Mouse (Mus musculus): Measurements from ENCODE around the gene Lmod1. TPM values are rescaled to one million over a fixed set of nuclear protein-coding genes. Genes with fewer than 3 reads are reported as not detected.
A peak's percentile ranks its signal among the peaks of the same experiment; 100 is the strongest.

Gene Lmod1
- polyA plus RNA-seq (2012; rRNA removed) (0.33 and 0.59 TPM in 2 replicates), polyA plus RNA-seq (2014; fragmentation: Nextera tagmentation; extraction: Ambion mirVana) (0.43 and 0.56 TPM in 2 replicates)

DNA sequence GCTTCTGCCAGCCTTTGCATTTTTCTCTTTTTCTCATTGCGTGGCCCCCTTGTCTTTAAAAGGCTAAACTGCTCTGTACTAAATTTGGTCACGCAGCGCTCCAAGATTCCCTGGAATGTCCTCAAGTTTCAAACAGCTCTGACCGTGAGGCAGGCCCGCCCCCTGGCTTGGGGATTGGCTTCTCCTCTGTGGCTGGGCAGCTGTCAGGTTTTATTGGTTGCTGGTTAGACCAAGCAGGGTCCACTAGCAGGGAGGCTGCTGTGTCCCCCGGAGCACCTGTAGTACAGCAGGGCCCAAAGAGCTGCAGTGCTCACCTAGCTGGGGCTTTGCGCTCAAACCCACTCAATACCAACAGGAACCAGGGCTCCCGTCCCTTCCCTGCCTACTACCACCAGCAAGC, at the start of gene Lmod1:
Gene Lmod1, plus strand, starts transcription at position 237 of the 400 bp plus-strand sequence.
- 0 out of 2 replicates have a peak within 1 kb of the TSS, but pooled peaks have one; percentile 31 for H3K9ac ChIP-seq (ENCODE audit: low read depth, low read length, severe bottlenecking)
- no peaks in the 10 kb centered on the region for H3K27me3 ChIP-seq (ENCODE audit: control insufficient read depth, insufficient read depth, low read length)
- H3K4me1 ChIP-seq (ENCODE audit: control insufficient read depth, insufficient read depth, low read length): peaks cover 9% of the 10 kb centered on the region; the same call in 1 of the 2 replicates
- 8% methylated on average over 8 of the region's 8 CpGs for WGBS
- H3K27ac ChIP-seq (replicated peaks; ENCODE audit: low read depth, low read length): no peak within 1 kb of the TSS
- no peak within 1 kb of the TSS for H3K4me3 ChIP-seq (replicated peaks; ENCODE audit: low read length)
- peak within 1 kb of the TSS; percentile 37 for H3K4me2 ChIP-seq (replicated peaks; ENCODE audit: low read depth, low read length, severe bottlenecking)
- H3K36me3 ChIP-seq (ENCODE audit: control insufficient read depth, insufficient read depth, low read length): no peaks in the 10 kb centered on the region
- ATAC-seq (ENCODE audit: low FRiP score, low read depth): peak; percentile 91; the same call in 1 of the 2 replicates
- peak; percentile 77 for DNase-seq (ENCODE audit: low spot score)
- H3K9me3 ChIP-seq (ENCODE audit: control insufficient read depth, low read length): no peaks in the 10 kb centered on the region
- no peak for TF ChIP-seq POLR2A (IDR thresholded peaks at IDR 0.05; ENCODE audit: borderline replicate concordance, extremely low read depth, insufficient read depth, insufficient read length)

- H3K36me3 ChIP-seq (ENCODE audit: control insufficient read depth, insufficient read depth, low read length): peaks cover 29% of the 10 kb centered on the region
- H3K27me3 ChIP-seq (ENCODE audit: control insufficient read depth, insufficient read depth, low read length): no peaks in the 10 kb centered on the region
- WGBS: 48% methylated on average over 9 of the region's 9 CpGs
- ATAC-seq (ENCODE audit: low FRiP score, low read depth): no peak
- no peak for TF ChIP-seq POLR2A (IDR thresholded peaks at IDR 0.05; ENCODE audit: borderline replicate concordance, extremely low read depth, insufficient read depth, insufficient read length)
- no peak for DNase-seq (ENCODE audit: low spot score)
- H3K4me3 ChIP-seq (replicated peaks; ENCODE audit: low read length): no peak overlapping the region
- no peak overlapping the region for H3K27ac ChIP-seq (replicated peaks; ENCODE audit: low read depth, low read length)
- H3K9ac ChIP-seq (ENCODE audit: low read depth, low read length, severe bottlenecking): no peak overlapping the region
- H3K4me1 ChIP-seq (ENCODE audit: control insufficient read depth, insufficient read depth, low read length): peaks cover 6% of the 10 kb centered on the region
- no peak overlapping the region for H3K4me2 ChIP-seq (replicated peaks; ENCODE audit: low read depth, low read length, severe bottlenecking)
- no peaks in the 10 kb centered on the region for H3K9me3 ChIP-seq (ENCODE audit: control insufficient read depth, low read length)
Observed at GRCm38 (mm10) chr1:135280646-135281045, 44.0 kb upstream of the Lmod1 start.

- DNase-seq (ENCODE audit: low spot score) (no peak), ATAC-seq (ENCODE audit: low FRiP score, low read depth) (no peak)
- WGBS: 95% methylated on average over 17 of the region's 17 CpGs
- no peak overlapping the region for H3K9ac ChIP-seq (ENCODE audit: low read depth, low read length, severe bottlenecking)
- H3K36me3 ChIP-seq (ENCODE audit: control insufficient read depth, insufficient read depth, low read length): peaks cover 19% of the 10 kb centered on the region
- peaks cover 6% of the 10 kb centered on the region for H3K4me1 ChIP-seq (ENCODE audit: control insufficient read depth, insufficient read depth, low read length)
- H3K27ac ChIP-seq (replicated peaks; ENCODE audit: low read depth, low read length): no peak overlapping the region
- no peak overlapping the region for H3K4me2 ChIP-seq (replicated peaks; ENCODE audit: low read depth, low read length, severe bottlenecking)
- no peak for TF ChIP-seq POLR2A (IDR thresholded peaks at IDR 0.05; ENCODE audit: borderline replicate concordance, extremely low read depth, insufficient read depth, insufficient read length)
- no peak overlapping the region for H3K4me3 ChIP-seq (replicated peaks; ENCODE audit: low read length)
- no peaks in the 10 kb centered on the region for H3K27me3 ChIP-seq (ENCODE audit: control insufficient read depth, insufficient read depth, low read length)
- no peaks in the 10 kb centered on the region for H3K9me3 ChIP-seq (ENCODE audit: control insufficient read depth, low read length)
Observed at GRCm38 (mm10) chr1:135281841-135282240, 42.8 kb upstream of the Lmod1 start.

DNA sequence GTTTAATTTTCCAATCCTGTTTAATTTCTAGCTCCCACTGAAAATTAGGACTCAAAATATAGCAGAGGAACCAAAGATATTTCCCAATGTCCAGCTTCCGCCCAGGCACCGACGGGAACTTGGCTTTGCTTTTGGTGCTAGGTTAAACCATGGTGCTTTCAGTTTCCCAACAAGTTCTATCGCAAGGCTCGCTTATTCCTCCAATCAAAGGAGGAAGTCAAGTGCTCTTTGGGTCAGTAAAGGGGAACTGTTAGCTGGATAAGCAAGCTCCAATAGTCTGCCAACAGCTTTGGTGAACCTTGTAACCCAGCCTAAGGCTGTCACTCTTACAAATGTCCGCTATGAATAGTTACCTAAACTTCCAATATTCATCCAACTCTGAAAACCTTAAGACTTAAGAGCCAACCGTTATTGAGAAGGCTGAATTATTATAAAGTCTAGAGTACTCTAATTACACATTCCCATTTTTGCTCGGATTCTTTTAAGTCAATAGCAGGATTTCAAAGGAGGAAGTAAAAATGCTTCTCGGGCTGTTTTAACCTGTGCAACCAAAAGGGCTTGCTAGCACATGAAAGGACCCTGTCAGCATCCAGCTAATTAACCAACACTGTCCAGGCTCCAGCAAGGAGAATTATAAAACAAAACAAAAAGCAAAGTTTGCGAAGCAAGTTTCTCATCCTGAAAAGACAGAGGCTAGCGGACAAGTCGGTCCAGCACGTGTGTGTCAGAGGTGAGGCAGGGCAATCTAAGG, 41.9 kb upstream of the Lmod1 start:
- H3K27me3 ChIP-seq (ENCODE audit: control insufficient read depth, insufficient read depth, low read length): no peaks in the 10 kb centered on the region
- peak overlapping the region; percentile 94 for H3K9ac ChIP-seq (ENCODE audit: low read depth, low read length, severe bottlenecking)
- H3K4me3 ChIP-seq (replicated peaks; ENCODE audit: low read length): peak overlapping the region; percentile 88
- peak overlapping the region; percentile 83; the same call in 1 of the 2 replicates for H3K27ac ChIP-seq (replicated peaks; ENCODE audit: low read depth, low read length)
- DNase-seq (ENCODE audit: low spot score) (no peak), ATAC-seq (ENCODE audit: low FRiP score, low read depth) (no peak)
- H3K4me2 ChIP-seq (replicated peaks; ENCODE audit: low read depth, low read length, severe bottlenecking): peak overlapping the region; percentile 60
- no peaks in the 10 kb centered on the region for H3K9me3 ChIP-seq (ENCODE audit: control insufficient read depth, low read length)
- WGBS: 35% methylated on average over 13 of the region's 13 CpGs
- H3K4me1 ChIP-seq (ENCODE audit: control insufficient read depth, insufficient read depth, low read length): peaks cover 6% of the 10 kb centered on the region
- peaks cover 10% of the 10 kb centered on the region for H3K36me3 ChIP-seq (ENCODE audit: control insufficient read depth, insufficient read depth, low read length)
- no peak for TF ChIP-seq POLR2A (IDR thresholded peaks at IDR 0.05; ENCODE audit: borderline replicate concordance, extremely low read depth, insufficient read depth, insufficient read length)

DNA sequence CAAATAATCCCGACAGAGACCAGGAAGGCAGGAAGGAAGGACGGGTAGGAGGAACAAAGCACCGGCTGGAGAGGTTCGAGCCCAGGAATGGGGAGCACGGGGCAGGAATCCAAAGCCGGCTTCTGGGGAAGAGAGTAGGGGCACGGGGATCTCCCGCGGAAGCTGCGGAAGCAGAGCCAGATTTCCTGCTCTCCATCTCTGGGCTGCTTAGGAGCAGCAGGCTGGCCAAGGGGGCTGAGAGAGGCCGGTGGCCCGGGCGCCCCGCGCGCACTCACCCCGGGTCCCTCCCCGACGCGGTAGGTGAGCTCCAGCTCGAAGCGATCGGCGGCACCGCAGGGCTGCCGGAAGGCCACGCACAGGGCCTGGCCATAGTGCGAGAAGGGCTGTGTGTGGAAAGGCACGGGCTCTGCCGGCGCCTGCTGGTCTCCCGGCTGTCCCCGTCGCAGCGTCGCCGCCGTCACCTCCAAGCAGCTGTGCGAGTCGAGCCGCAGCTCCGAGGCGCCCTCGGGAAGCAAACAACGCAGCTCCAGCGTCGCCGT, 41.3 kb upstream of the Lmod1 start:
- Histone ChIP-seq H3K36me3 (ENCODE audit: control insufficient read depth, insufficient read depth, low read length) (peaks cover 5% of the 10 kb centered on the region), H3K27me3 (ENCODE audit: control insufficient read depth, insufficient read depth, low read length) (no peaks in the 10 kb centered on the region), H3K9ac (ENCODE audit: low read depth, low read length, severe bottlenecking) (peak overlapping the region; percentile 94), H3K27ac (replicated peaks; ENCODE audit: low read depth, low read length) (peak overlapping the region; percentile 83), H3K4me1 (ENCODE audit: control insufficient read depth, insufficient read depth, low read length) (peaks cover 6% of the 10 kb centered on the region), H3K9me3 (ENCODE audit: control insufficient read depth, low read length) (no peaks in the 10 kb centered on the region), H3K4me3 (replicated peaks; ENCODE audit: low read length) (peak overlapping the region; percentile 88), H3K4me2 (replicated peaks; ENCODE audit: low read depth, low read length, severe bottlenecking) (peak overlapping the region; percentile 60)
- DNase-seq (ENCODE audit: low spot score): peak; percentile 23
- ATAC-seq (ENCODE audit: low FRiP score, low read depth): peak; percentile 66
- WGBS: under 1% methylated on average over 33 of the region's 48 CpGs
- TF ChIP-seq POLR2A (IDR thresholded peaks at IDR 0.05; ENCODE audit: borderline replicate concordance, extremely low read depth, insufficient read depth, insufficient read length): no peak

Measured in limb, embryonic 14.5 days (tissue).